Mouse (Mus musculus): ENCODE data around the gene Duoxa2. TPM values are rescaled to one million over a fixed set of nuclear protein-coding genes. Genes with fewer than 3 reads are reported as not detected.

The Duoxa2 gene
- polyA plus RNA-seq, 1 experiment from 2014 or later, result 0.83 TPM

- H3K27me3 ChIP-seq (replicated peaks; ENCODE audit: control insufficient read depth, insufficient read depth, low read length), result no peaks in the 10 kb centered on the region
- H3K9me3 ChIP-seq (ENCODE audit: control insufficient read depth), result no peaks in the 10 kb centered on the region
- TF ChIP-seq CTCF (IDR thresholded peaks at IDR 0.05; ENCODE audit: low read depth), result no peak
- no peaks in the 10 kb centered on the region for H3K4me1 ChIP-seq (replicated peaks; ENCODE audit: control insufficient read depth, insufficient read depth, low read length)
- ATAC-seq, result no peak
- H3K9ac ChIP-seq (ENCODE audit: low read depth, low read length), result no peak overlapping the region
- no peak overlapping the region for H3K4me3 ChIP-seq (ENCODE audit: low read depth, low read length)
- 75% methylated on average over 9 of the region's 9 CpGs for WGBS
- H3K36me3 ChIP-seq (ENCODE audit: control insufficient read depth, insufficient read depth), result no peaks in the 10 kb centered on the region
- no peak overlapping the region for H3K4me2 ChIP-seq (replicated peaks; ENCODE audit: low read depth)
- H3K27ac ChIP-seq (ENCODE audit: low read depth, low read length), result no peak overlapping the region
Observed at GRCm38 (mm10) chr2:122284091-122284490, 14.6 kb upstream of the Duoxa2 start.

GRCm38 (mm10) chr2:122286137-122286536, 12.6 kb upstream of the Duoxa2 start:
- 43% methylated on average over 7 of the region's 7 CpGs for WGBS
- Histone ChIP-seq H3K4me1 (replicated peaks; ENCODE audit: control insufficient read depth, insufficient read depth, low read length) (no peaks in the 10 kb centered on the region), H3K27me3 (replicated peaks; ENCODE audit: control insufficient read depth, insufficient read depth, low read length) (no peaks in the 10 kb centered on the region), H3K36me3 (ENCODE audit: control insufficient read depth, insufficient read depth) (no peaks in the 10 kb centered on the region), H3K4me2 (replicated peaks; ENCODE audit: low read depth) (no peak overlapping the region), H3K4me3 (ENCODE audit: low read depth, low read length) (no peak overlapping the region), H3K9ac (ENCODE audit: low read depth, low read length) (no peak overlapping the region), H3K9me3 (ENCODE audit: control insufficient read depth) (no peaks in the 10 kb centered on the region), H3K27ac (ENCODE audit: low read depth, low read length) (no peak overlapping the region)
- TF ChIP-seq CTCF (IDR thresholded peaks at IDR 0.05; ENCODE audit: low read depth), result no peak
- ATAC-seq, result no peak

GRCm38 (mm10) chr2:122294916-122295315, 3.8 kb upstream of the Duoxa2 start:
- TF ChIP-seq CTCF (IDR thresholded peaks at IDR 0.05; ENCODE audit: low read depth), result peak; percentile 33
- no peak for ATAC-seq
- H3K4me1 ChIP-seq (replicated peaks; ENCODE audit: control insufficient read depth, insufficient read depth, low read length), result peaks cover 17% of the 10 kb centered on the region
- WGBS, result 12% methylated on average over 7 of the region's 7 CpGs
- H3K4me3 ChIP-seq (ENCODE audit: low read depth, low read length), result no peak overlapping the region
- H3K27me3 ChIP-seq (replicated peaks; ENCODE audit: control insufficient read depth, insufficient read depth, low read length), result peaks cover 54% of the 10 kb centered on the region
- no peak overlapping the region for H3K27ac ChIP-seq (ENCODE audit: low read depth, low read length)
- H3K36me3 ChIP-seq (ENCODE audit: control insufficient read depth, insufficient read depth), result no peaks in the 10 kb centered on the region
- no peaks in the 10 kb centered on the region for H3K9me3 ChIP-seq (ENCODE audit: control insufficient read depth)
- H3K9ac ChIP-seq (ENCODE audit: low read depth, low read length), result no peak overlapping the region
- no peak overlapping the region for H3K4me2 ChIP-seq (replicated peaks; ENCODE audit: low read depth)

- no peak for ATAC-seq
- peaks cover 80% of the 10 kb centered on the region for H3K27me3 ChIP-seq (replicated peaks; ENCODE audit: control insufficient read depth, insufficient read depth, low read length)
- peak overlapping the region; percentile 51 for H3K4me2 ChIP-seq (replicated peaks; ENCODE audit: low read depth)
- H3K9ac ChIP-seq (ENCODE audit: low read depth, low read length), result no peak overlapping the region
- peak overlapping the region; percentile 27; the same call in 1 of the 2 replicates for H3K4me3 ChIP-seq (ENCODE audit: low read depth, low read length)
- 2% methylated on average over 35 of the region's 35 CpGs for WGBS
- H3K4me1 ChIP-seq (replicated peaks; ENCODE audit: control insufficient read depth, insufficient read depth, low read length), result peaks cover 29% of the 10 kb centered on the region
- no peaks in the 10 kb centered on the region for H3K36me3 ChIP-seq (ENCODE audit: control insufficient read depth, insufficient read depth)
- H3K9me3 ChIP-seq (ENCODE audit: control insufficient read depth), result no peaks in the 10 kb centered on the region
- no peak for TF ChIP-seq CTCF (IDR thresholded peaks at IDR 0.05; ENCODE audit: low read depth)
- H3K27ac ChIP-seq (ENCODE audit: low read depth, low read length), result no peak overlapping the region
Observed at GRCm38 (mm10) chr2:122297271-122298095, 1.2 kb upstream of the Duoxa2 start.

GRCm38 (mm10) chr2:122298096-122298499, 602 bp upstream of the Duoxa2 start, which contains the start of gene Duox2:
Gene Duox2, minus strand, starts transcription at chr2:122298449.
- Histone ChIP-seq H3K4me3 (ENCODE audit: low read depth, low read length) (peak within 1 kb of the TSS; percentile 27), H3K4me2 (replicated peaks; ENCODE audit: low read depth) (peak within 1 kb of the TSS; percentile 51), H3K9ac (ENCODE audit: low read depth, low read length) (no peak within 1 kb of the TSS), H3K27me3 (replicated peaks; ENCODE audit: control insufficient read depth, insufficient read depth, low read length) (peaks cover 81% of the 10 kb centered on the region), H3K4me1 (replicated peaks; ENCODE audit: control insufficient read depth, insufficient read depth, low read length) (peaks cover 29% of the 10 kb centered on the region), H3K36me3 (ENCODE audit: control insufficient read depth, insufficient read depth) (no peaks in the 10 kb centered on the region), H3K9me3 (ENCODE audit: control insufficient read depth) (no peaks in the 10 kb centered on the region), H3K27ac (ENCODE audit: low read depth, low read length) (no peak within 1 kb of the TSS)
- no peak for ATAC-seq
- 3% methylated on average over 13 of the region's 13 CpGs for WGBS
- TF ChIP-seq CTCF (IDR thresholded peaks at IDR 0.05; ENCODE audit: low read depth), result no peak

GRCm38 (mm10) chr2:122299911-122300655, 1.4 kb downstream of the Duoxa2 start:
- no peak overlapping the region for H3K4me2 ChIP-seq (replicated peaks; ENCODE audit: low read depth)
- no peak overlapping the region for H3K4me3 ChIP-seq (ENCODE audit: low read depth, low read length)
- ATAC-seq, result no peak

More at GRCm38 (mm10) chr2:122299911-122300655, 1.4 kb downstream of the Duoxa2 start:
- TF ChIP-seq CTCF (IDR thresholded peaks at IDR 0.05; ENCODE audit: low read depth), result no peak
- WGBS, result 26% methylated on average over 14 of the region's 14 CpGs
- Histone ChIP-seq H3K27me3 (replicated peaks; ENCODE audit: control insufficient read depth, insufficient read depth, low read length) (peaks cover 76% of the 10 kb centered on the region), H3K4me1 (replicated peaks; ENCODE audit: control insufficient read depth, insufficient read depth, low read length) (peaks cover 29% of the 10 kb centered on the region), H3K36me3 (ENCODE audit: control insufficient read depth, insufficient read depth) (no peaks in the 10 kb centered on the region), H3K27ac (ENCODE audit: low read depth, low read length) (no peak overlapping the region), H3K9me3 (ENCODE audit: control insufficient read depth) (no peaks in the 10 kb centered on the region), H3K9ac (ENCODE audit: low read depth, low read length) (no peak overlapping the region)

All from intestine, postnatal 0 days (tissue).